Comparison of ENCODE assay signal across 8 mouse cellular contexts in the genomic region with DNA sequence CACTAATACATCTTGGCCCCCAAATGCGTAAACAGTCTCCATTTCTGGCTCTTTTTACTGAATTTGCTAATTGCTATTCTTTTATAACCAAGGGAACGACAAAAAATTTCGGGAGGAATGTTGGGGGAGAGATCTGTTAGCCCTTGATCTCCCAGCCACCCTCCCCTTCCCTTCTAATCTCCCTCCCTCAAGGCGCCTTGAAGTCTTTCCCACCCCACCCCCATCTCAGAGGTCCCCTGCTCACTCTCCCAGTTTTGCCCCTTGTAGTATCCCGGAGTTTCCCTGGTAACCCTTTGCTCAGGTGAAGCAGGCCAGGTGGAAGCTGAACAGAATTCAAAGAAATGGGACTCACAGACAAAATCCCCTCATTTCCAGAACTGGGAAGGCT. TPM values are rescaled to one million over a fixed set of nuclear protein-coding genes. Genes with fewer than 3 reads are reported as not detected.
DNase-seq lines count a peak whose midpoint lies in the region; ATAC-seq and TF ChIP-seq lines count a peak whose summit lies in the region.

No protein-coding gene starts in this region.

- peak overlapping the region; percentile 34 for H3K4me3 ChIP-seq in kidney, embryonic 16.5 days (ENCODE audit: low read length)
- H3K4me3 ChIP-seq in forebrain, embryonic 12.5 days (replicated peaks) = peak overlapping the region; percentile 25
- H3K4me3 ChIP-seq in intestine, postnatal 0 days (ENCODE audit: low read depth, low read length) = no peak overlapping the region
- H3K4me3 ChIP-seq in neural tube, embryonic 13.5 days = peak overlapping the region; percentile 31

- DNase-seq in kidney, adult 11 months = no peak
- no peak for DNase-seq in urinary bladder, postnatal 10 days (ENCODE audit: low spot score)
- DNase-seq in right cerebral cortex, postnatal 14 days = no peak
- DNase-seq in ovary, postnatal 14 days (ENCODE audit: low spot score) = no peak

- no peaks in the 10 kb centered on the region for H3K9me3 ChIP-seq in kidney, embryonic 16.5 days (ENCODE audit: low read length)
- H3K9me3 ChIP-seq in forebrain, embryonic 12.5 days = no peaks in the 10 kb centered on the region
- no peaks in the 10 kb centered on the region for H3K9me3 ChIP-seq in intestine, postnatal 0 days (ENCODE audit: control insufficient read depth)
- H3K9me3 ChIP-seq in neural tube, embryonic 13.5 days = no peaks in the 10 kb centered on the region

- 7% methylated on average over 5 of the region's 5 CpGs for WGBS in kidney, embryonic 16.5 days
- WGBS in forebrain, embryonic 12.5 days = 7% methylated on average over 5 of the region's 5 CpGs
- 17% methylated on average over 5 of the region's 5 CpGs for WGBS in intestine, postnatal 0 days
- 4% methylated on average over 5 of the region's 5 CpGs for WGBS in neural tube, embryonic 13.5 days

- no peak for TF ChIP-seq CTCF in intestine, postnatal 0 days (IDR thresholded peaks at IDR 0.05; ENCODE audit: low read depth)

- peaks cover 18% of the 10 kb centered on the region for H3K4me1 ChIP-seq in kidney, embryonic 16.5 days (ENCODE audit: insufficient read depth, low read length)
- peaks cover 11% of the 10 kb centered on the region for H3K4me1 ChIP-seq in forebrain, embryonic 12.5 days
- H3K4me1 ChIP-seq in intestine, postnatal 0 days (replicated peaks; ENCODE audit: control insufficient read depth, insufficient read depth, low read length) = no peaks in the 10 kb centered on the region
- H3K4me1 ChIP-seq in neural tube, embryonic 13.5 days (replicated peaks) = peaks cover 19% of the 10 kb centered on the region

- peak; percentile 70 for ATAC-seq in kidney, embryonic 16.5 days (ENCODE audit: low FRiP score, low TSS enrichment)
- ATAC-seq in forebrain, embryonic 12.5 days (ENCODE audit: low FRiP score) = no peak
- ATAC-seq in intestine, postnatal 0 days = 0 out of 2 replicates have a peak, but pooled peaks have one; percentile 25
- peak; percentile 27; the same call in 1 of the 2 replicates for ATAC-seq in neural tube, embryonic 13.5 days (ENCODE audit: low read depth)

- peak overlapping the region; percentile 29; the same call in 1 of the 2 replicates for H3K9ac ChIP-seq in kidney, embryonic 16.5 days (replicated peaks; ENCODE audit: low read length)
- H3K9ac ChIP-seq in forebrain, embryonic 12.5 days = peak overlapping the region; percentile 4; the same call in 1 of the 2 replicates
- H3K9ac ChIP-seq in intestine, postnatal 0 days (ENCODE audit: low read depth, low read length) = no peak overlapping the region
- peak overlapping the region; percentile 17; the same call in 1 of the 2 replicates for H3K9ac ChIP-seq in neural tube, embryonic 13.5 days

- H3K4me2 ChIP-seq in kidney, embryonic 16.5 days (replicated peaks; ENCODE audit: low read depth, low read length) = peak overlapping the region; percentile 52
- peak overlapping the region; percentile 51 for H3K4me2 ChIP-seq in forebrain, embryonic 12.5 days
- H3K4me2 ChIP-seq in intestine, postnatal 0 days (replicated peaks; ENCODE audit: low read depth) = peak overlapping the region; percentile 48; the same call in 1 of the 2 replicates
- H3K4me2 ChIP-seq in neural tube, embryonic 13.5 days = peak overlapping the region; percentile 54

- H3K27me3 ChIP-seq in kidney, embryonic 16.5 days (ENCODE audit: insufficient read depth, low read length) = no peaks in the 10 kb centered on the region
- H3K27me3 ChIP-seq in forebrain, embryonic 12.5 days = 0 out of 2 replicates have a peak, but pooled peaks cover 4% of the 10 kb centered on the region
- H3K27me3 ChIP-seq in intestine, postnatal 0 days (replicated peaks; ENCODE audit: control insufficient read depth, insufficient read depth, low read length) = no peaks in the 10 kb centered on the region
- no peaks in the 10 kb centered on the region for H3K27me3 ChIP-seq in neural tube, embryonic 13.5 days

- H3K36me3 ChIP-seq in kidney, embryonic 16.5 days (ENCODE audit: insufficient read depth, low read length) = no peaks in the 10 kb centered on the region
- H3K36me3 ChIP-seq in forebrain, embryonic 12.5 days (replicated peaks) = no peaks in the 10 kb centered on the region
- no peaks in the 10 kb centered on the region for H3K36me3 ChIP-seq in intestine, postnatal 0 days (ENCODE audit: control insufficient read depth, insufficient read depth)
- H3K36me3 ChIP-seq in neural tube, embryonic 13.5 days = no peaks in the 10 kb centered on the region

- H3K27ac ChIP-seq in kidney, embryonic 16.5 days (ENCODE audit: low read length) = peak overlapping the region; percentile 91
- no peak overlapping the region for H3K27ac ChIP-seq in forebrain, embryonic 12.5 days
- peak overlapping the region; percentile 75 for H3K27ac ChIP-seq in intestine, postnatal 0 days (ENCODE audit: low read depth, low read length)
- H3K27ac ChIP-seq in neural tube, embryonic 13.5 days (replicated peaks) = no peak overlapping the region

RNA-seq across cellular contexts. Expression of a gene that starts 37.0 kb away (rescaled TPM):
- polyA plus RNA-seq in kidney, embryonic 16.5 days (2015; fragmentation: Nextera tagmentation; extraction: Ambion mirVana) = 3.3 and 3.5 TPM in 2 replicates
- 0.69 TPM in 1 of 2 replicates, not detected in the other for polyA plus RNA-seq in forebrain, embryonic 12.5 days (2016; fragmentation: Nextera tagmentation; extraction: Ambion mirVana)
- polyA plus RNA-seq in intestine, postnatal 0 days (2015; fragmentation: Nextera tagmentation; extraction: Ambion mirVana) = 0.21 TPM in 1 of 2 replicates, not detected in the other
- polyA plus RNA-seq in neural tube, embryonic 13.5 days (2015; fragmentation: Nextera tagmentation; extraction: Ambion mirVana) = 0.20 and 0.32 TPM in 2 replicates

Comparison
In these comparisons a context has a peak if more than half of its experiments do, and no peak if none do; other contexts are left out.
1. H3K27ac ChIP-seq: peak in kidney, embryonic 16.5 days (single experiment) and intestine, postnatal 0 days (single experiment); none in forebrain, embryonic 12.5 days (single experiment) and neural tube, embryonic 13.5 days (single experiment).
2. Peak in every context shown above with its lines, with median percentiles within 50 percentile points of each other: H3K4me2 ChIP-seq.